ENCODE assay signal across 20 mouse cellular contexts in the genomic region with DNA sequence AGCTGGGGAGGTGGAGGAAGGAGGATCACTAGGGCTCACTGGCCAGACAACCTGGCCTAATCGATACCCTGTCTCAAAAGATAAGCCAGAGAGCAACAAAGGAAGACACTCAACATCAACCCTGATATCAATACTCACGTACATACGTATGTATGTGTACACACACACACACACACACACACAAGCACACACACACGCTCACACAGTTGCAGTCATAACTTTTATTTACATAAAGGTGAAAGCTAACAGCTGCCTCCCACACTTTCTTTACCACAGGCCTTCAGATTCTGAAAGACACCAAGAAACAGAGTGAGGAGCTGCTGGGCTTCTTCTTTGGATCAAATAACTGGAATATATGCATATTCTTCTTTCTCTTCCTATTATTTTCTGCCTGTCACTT.
"Had no signal": no experiment of that assay in that cellular context is flagged by ENCODE, and none has a peak within 500 bp of the region (broad histone marks: within the 10 kb centered on the region; RNA-seq: fewer than 3 reads in every experiment).

No protein-coding gene starts in this region.

- H3K9me3 ChIP-seq: liver, embryonic 15.5 days; lung, embryonic 15.5 days; megakaryocyte, embryonic 14.5 days; midbrain, embryonic 13.5 days; neural tube, embryonic 12.5 days; stomach, embryonic 15.5 days had no signal

- H3K4me1 ChIP-seq: liver, embryonic 15.5 days; midbrain, embryonic 13.5 days; neural tube, embryonic 12.5 days; stomach, embryonic 15.5 days had no signal

- H3K27me3 ChIP-seq: liver, embryonic 15.5 days; lung, embryonic 15.5 days; midbrain, embryonic 13.5 days; neural tube, embryonic 12.5 days; stomach, embryonic 15.5 days had no signal

- ATAC-seq: liver, postnatal 0 days; lung, postnatal 0 days; midbrain, embryonic 13.5 days; midbrain, embryonic 16.5 days had no signal

- H3K36me3 ChIP-seq: liver, embryonic 15.5 days; lung, embryonic 15.5 days; midbrain, embryonic 13.5 days; neural tube, embryonic 12.5 days; stomach, embryonic 15.5 days had no signal

- H3K9ac ChIP-seq: liver, embryonic 15.5 days; liver, postnatal 0 days; lung, embryonic 15.5 days; midbrain, embryonic 13.5 days; neural tube, embryonic 12.5 days; stomach, embryonic 15.5 days had no signal

- DNase-seq: liver, postnatal 0 days; lung, adult 2 months; lung, postnatal 14 days; lung, postnatal 36 days; right cerebral cortex, postnatal 14 days; thymus, adult 2 months; thymus, postnatal 25 days; thymus, postnatal 4 days had no signal

- H3K27ac ChIP-seq: liver, embryonic 15.5 days; lung, embryonic 15.5 days; macrophage; midbrain, embryonic 13.5 days; neural tube, embryonic 12.5 days; stomach, embryonic 15.5 days; stomach, postnatal 0 days had no signal

- H3K4me3 ChIP-seq: liver, embryonic 15.5 days; lung, embryonic 15.5 days; megakaryocyte, embryonic 14.5 days; midbrain, embryonic 13.5 days; myocyte; neural tube, embryonic 12.5 days; stomach, embryonic 15.5 days had no signal

- H3K4me2 ChIP-seq: liver, embryonic 15.5 days; lung, embryonic 15.5 days; midbrain, embryonic 11.5 days; midbrain, embryonic 13.5 days; neural tube, embryonic 12.5 days; stomach, embryonic 15.5 days had no signal
